Mouse (Mus musculus) liver, postnatal 0 days (tissue): ENCODE results near the gene Atp8a2.

ENCODE experiments used
- CTCF ChIP-seq: sonication (generic); IDR thresholded peaks from 2 replicates; pipeline ENCODE4 v1.5.1; 2016; ENCODE audit warnings: antibody characterized with exemption, low read depth
- EP300 ChIP-seq: IDR thresholded peaks from 2 replicates; pipeline ENCODE4 v1.6.1; 2016; ENCODE audit warnings: antibody characterized with exemption, low read depth, mild to moderate bottlenecking

DNA sequence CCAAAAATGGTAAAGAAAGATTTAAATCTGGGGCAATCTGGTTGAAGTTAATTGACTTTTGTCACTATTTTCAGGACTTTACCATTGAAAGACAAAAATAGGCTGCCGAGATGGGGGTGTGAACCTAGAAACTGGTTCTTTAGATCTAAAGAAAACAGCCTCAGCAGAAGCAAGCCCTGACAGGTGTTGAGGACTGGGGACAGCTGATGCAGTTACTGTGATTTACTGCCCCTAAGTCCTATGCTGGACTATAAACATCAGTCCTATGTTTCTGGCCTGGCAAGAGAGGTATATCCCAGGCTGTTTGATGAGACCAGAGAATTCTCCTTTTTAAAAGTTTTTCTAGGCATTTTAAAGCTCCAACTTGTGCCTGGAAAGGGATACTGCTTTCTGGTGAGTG lies 17.1 kb upstream of the Atp8a2 start:
- TF ChIP-seq CTCF: no peak
- no peak for TF ChIP-seq EP300
